Mouse (Mus musculus): ENCODE results near the gene Tmem106b.

- TF ChIP-seq MAFK (IDR thresholded peaks at IDR 0.05; ENCODE audit: insufficient read depth, low read depth, low read length) (no peak), CHD2 (IDR thresholded peaks at IDR 0.05; ENCODE audit: low read depth, low read length) (no peak), HCFC1 (IDR thresholded peaks at IDR 0.05; ENCODE audit: borderline replicate concordance, insufficient read depth, low read length) (no peak), ZC3H11A (IDR thresholded peaks at IDR 0.05; ENCODE audit: borderline replicate concordance, low read depth, low read length) (peak; percentile 26; the same call in 1 of the 2 replicates)
Measured at GRCm38 (mm10) chr6:13030961-13031360, 38.6 kb upstream of the Tmem106b start.
